Mouse (Mus musculus): Measurements from ENCODE around the gene Rbfox2. TPM values are rescaled to one million over a fixed set of nuclear protein-coding genes. Genes with fewer than 3 reads are reported as not detected.

Gene Rbfox2
- polyA plus RNA-seq, 1 experiment from 2014 or later: 67.8 TPM

DNA sequence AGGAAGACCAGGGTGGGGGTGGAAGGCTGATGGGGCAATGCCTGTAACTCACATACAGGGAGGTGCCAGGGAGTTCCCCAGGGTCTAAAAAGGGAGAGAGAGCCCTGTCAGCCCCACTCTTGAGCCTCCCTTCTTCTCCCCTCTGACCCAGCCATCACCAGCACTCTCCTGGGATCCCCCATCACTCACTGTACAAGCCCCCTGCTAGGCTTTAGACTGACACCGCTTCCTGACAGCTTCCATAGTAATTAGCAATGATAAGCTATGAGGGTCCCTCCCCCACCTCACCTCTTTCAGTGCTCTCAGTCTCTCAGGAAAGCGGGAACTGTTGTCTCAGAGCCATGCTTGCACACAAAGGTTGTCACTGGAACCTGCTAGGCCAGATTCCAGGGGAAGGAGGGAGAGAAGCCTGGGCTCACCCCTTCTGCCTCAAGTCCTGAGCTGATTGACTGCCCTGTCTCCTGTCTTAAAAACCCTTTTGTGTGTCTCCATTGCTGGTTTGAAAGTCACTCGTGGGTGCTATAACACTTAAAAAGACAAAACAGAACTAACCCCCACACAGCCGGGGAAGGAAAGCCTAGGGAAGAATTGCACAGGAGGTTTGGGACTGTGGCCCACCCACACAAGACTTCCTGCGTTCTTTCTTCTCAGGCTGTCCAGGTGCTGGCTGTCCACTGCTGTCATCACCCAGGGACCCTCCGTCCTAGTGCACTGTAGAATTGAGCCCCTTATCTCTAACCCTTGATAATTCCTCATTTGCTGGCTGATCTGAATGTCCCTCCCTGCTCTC lies 250.6 kb downstream of the Rbfox2 start:
- peak; percentile 74; the same call in 1 of the 2 replicates for ATAC-seq (replicated peaks; ENCODE audit: low FRiP score, low TSS enrichment, low read depth)

DNA sequence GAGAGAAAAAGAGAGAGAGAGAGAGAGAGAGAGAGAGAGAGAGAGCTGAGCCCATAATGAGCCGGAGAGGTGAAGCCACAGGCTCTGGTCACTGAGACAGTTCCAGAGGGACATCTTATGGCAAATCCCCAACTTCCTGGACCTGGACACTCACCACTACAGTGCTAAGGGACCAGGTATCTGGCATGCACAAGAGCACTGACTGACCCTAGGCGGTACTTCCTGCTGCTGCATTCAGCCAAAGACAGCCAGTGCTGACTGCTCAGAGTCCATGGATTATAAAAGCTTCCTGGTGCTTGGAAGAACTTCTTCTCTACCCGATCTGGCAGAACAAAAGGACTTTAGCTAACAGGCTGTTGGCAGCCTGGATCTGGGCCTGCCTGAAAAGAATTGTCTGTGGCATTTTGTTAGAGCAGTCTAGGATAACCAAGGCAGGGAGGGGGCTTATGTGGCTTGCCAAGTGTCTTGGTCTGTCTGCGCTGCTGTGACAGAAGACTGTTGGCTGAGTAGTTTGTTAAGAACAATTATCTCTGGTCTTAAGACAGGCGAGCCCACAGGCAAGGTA lies 252.1 kb downstream of the Rbfox2 start:
- Histone ChIP-seq H3K4me2 (ENCODE audit: low read length) (no peak overlapping the region), H3K9me3 (ENCODE audit: control insufficient read depth, low read length) (no peaks in the 10 kb centered on the region), H3K4me1 (replicated peaks; ENCODE audit: control insufficient read depth, insufficient read depth, low read length) (peaks cover 7% of the 10 kb centered on the region; the same call in 1 of the 2 replicates), H3K4me3 (ENCODE audit: low read depth, low read length) (no peak overlapping the region), H3K36me3 (ENCODE audit: control insufficient read depth, insufficient read depth, low read length) (no peaks in the 10 kb centered on the region), H3K27me3 (replicated peaks; ENCODE audit: control insufficient read depth, insufficient read depth, low read length) (no peaks in the 10 kb centered on the region), H3K9ac (ENCODE audit: low read length) (no peak overlapping the region), H3K27ac (ENCODE audit: low read depth) (no peak overlapping the region)
- DNase-seq (ENCODE audit: low spot score) (no peak), ATAC-seq (replicated peaks; ENCODE audit: low FRiP score, low TSS enrichment, low read depth) (no peak)
- 64% methylated on average over 5 of the region's 5 CpGs for WGBS

More for the DNA sequence above, 250.6 kb downstream of the Rbfox2 start:
- no peak overlapping the region for H3K9ac ChIP-seq (ENCODE audit: low read length)
- peaks cover 7% of the 10 kb centered on the region; the same call in 1 of the 2 replicates for H3K4me1 ChIP-seq (replicated peaks; ENCODE audit: control insufficient read depth, insufficient read depth, low read length)
- H3K27ac ChIP-seq (ENCODE audit: low read depth): peak overlapping the region; percentile 51; the same call in 1 of the 2 replicates
- H3K27me3 ChIP-seq (replicated peaks; ENCODE audit: control insufficient read depth, insufficient read depth, low read length): no peaks in the 10 kb centered on the region
- WGBS: 30% methylated on average over 6 of the region's 6 CpGs
- no peak overlapping the region for H3K4me2 ChIP-seq (ENCODE audit: low read length)
- H3K9me3 ChIP-seq (ENCODE audit: control insufficient read depth, low read length): no peaks in the 10 kb centered on the region
- no peak for DNase-seq (ENCODE audit: low spot score)
- H3K36me3 ChIP-seq (ENCODE audit: control insufficient read depth, insufficient read depth, low read length): no peaks in the 10 kb centered on the region
- H3K4me3 ChIP-seq (ENCODE audit: low read depth, low read length): no peak overlapping the region

DNA sequence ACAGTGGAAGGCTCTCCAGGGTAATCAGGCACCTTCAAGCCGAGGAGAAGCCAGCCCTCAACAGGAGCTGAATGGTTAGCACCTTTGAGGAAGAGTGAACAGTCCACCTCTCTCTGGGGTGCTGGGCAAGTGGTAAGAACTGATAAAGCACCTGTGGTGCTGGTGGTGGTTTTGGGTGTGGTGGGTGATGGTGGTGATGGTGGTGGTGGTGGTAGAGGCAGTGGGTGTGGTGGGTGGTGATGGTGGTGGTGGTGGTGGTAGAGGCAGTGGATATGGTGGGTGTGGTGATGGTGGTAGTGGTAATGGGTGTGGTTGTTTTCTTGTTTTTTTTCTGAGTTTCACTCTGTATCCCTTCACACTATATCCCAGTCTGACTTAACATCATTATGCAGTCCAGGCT lies 253.8 kb downstream of the Rbfox2 start:
- ATAC-seq (replicated peaks; ENCODE audit: low FRiP score, low TSS enrichment, low read depth): no peak
- Histone ChIP-seq H3K27me3 (replicated peaks; ENCODE audit: control insufficient read depth, insufficient read depth, low read length) (no peaks in the 10 kb centered on the region), H3K9ac (ENCODE audit: low read length) (no peak overlapping the region), H3K4me2 (ENCODE audit: low read length) (no peak overlapping the region), H3K4me1 (replicated peaks; ENCODE audit: control insufficient read depth, insufficient read depth, low read length) (peaks cover 7% of the 10 kb centered on the region; the same call in 1 of the 2 replicates), H3K9me3 (ENCODE audit: control insufficient read depth, low read length) (no peaks in the 10 kb centered on the region), H3K27ac (ENCODE audit: low read depth) (no peak overlapping the region), H3K4me3 (ENCODE audit: low read depth, low read length) (no peak overlapping the region), H3K36me3 (ENCODE audit: control insufficient read depth, insufficient read depth, low read length) (no peaks in the 10 kb centered on the region)
- DNase-seq (ENCODE audit: low spot score): no peak
- 79% methylated on average over 1 of the region's 1 CpGs for WGBS

DNA sequence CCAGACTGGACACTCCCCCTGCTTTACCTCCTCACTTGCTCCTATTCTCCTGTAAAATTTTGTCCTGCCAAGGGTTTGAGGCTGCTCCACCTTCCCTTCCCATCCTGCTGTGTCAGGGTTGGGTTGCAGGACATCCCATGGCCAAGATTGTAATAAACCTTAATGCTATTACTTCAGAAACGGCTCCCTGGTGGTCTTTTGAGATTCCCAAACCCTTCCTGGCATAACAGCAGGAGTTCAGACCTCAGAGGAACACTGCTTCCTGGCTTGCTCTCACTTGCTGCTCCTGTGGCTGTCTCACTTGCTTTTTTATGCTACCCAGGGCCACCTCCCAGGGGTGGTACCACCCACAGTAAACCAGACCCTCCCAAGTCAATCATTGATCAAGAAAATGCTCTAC lies 254.6 kb downstream of the Rbfox2 start:
- Histone ChIP-seq H3K4me3 (ENCODE audit: low read depth, low read length) (no peak overlapping the region), H3K9me3 (ENCODE audit: control insufficient read depth, low read length) (no peaks in the 10 kb centered on the region), H3K27ac (ENCODE audit: low read depth) (no peak overlapping the region), H3K27me3 (replicated peaks; ENCODE audit: control insufficient read depth, insufficient read depth, low read length) (no peaks in the 10 kb centered on the region), H3K9ac (ENCODE audit: low read length) (no peak overlapping the region), H3K36me3 (ENCODE audit: control insufficient read depth, insufficient read depth, low read length) (no peaks in the 10 kb centered on the region), H3K4me2 (ENCODE audit: low read length) (no peak overlapping the region), H3K4me1 (replicated peaks; ENCODE audit: control insufficient read depth, insufficient read depth, low read length) (peaks cover 7% of the 10 kb centered on the region; the same call in 1 of the 2 replicates)
- DNase-seq (ENCODE audit: low spot score): no peak
- no peak for ATAC-seq (replicated peaks; ENCODE audit: low FRiP score, low TSS enrichment, low read depth)
- 55% methylated on average over 1 of the region's 1 CpGs for WGBS

DNA sequence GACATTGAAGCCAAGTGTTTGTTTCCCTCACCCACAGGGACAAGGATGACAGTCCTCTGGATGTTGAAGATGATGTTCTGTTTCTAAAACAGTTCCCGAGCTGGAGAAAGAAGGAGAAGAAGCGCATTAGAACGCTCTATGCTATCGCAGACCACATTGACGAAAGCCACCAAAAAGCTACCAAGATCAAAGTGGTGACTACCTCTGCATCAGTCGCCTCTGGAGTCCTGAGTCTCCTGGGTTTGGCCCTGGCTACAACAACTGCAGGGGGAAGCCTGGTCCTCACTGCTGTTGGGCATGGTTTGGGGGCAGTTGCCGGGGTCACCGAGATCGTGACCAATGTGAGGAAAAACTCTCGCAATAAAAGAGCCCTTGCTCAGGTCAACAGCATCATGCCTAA lies 256.2 kb downstream of the Rbfox2 start, which contains the start of gene Mb:
TSS of gene Mb (minus strand) at position 101 of the 400 bp plus-strand sequence.
- H3K4me3 ChIP-seq (ENCODE audit: low read depth, low read length): no peak within 1 kb of the TSS
- DNase-seq (ENCODE audit: low spot score): no peak
- no peak within 1 kb of the TSS for H3K4me2 ChIP-seq (ENCODE audit: low read length)
- H3K27ac ChIP-seq (ENCODE audit: low read depth): no peak within 1 kb of the TSS
- H3K27me3 ChIP-seq (replicated peaks; ENCODE audit: control insufficient read depth, insufficient read depth, low read length): no peaks in the 10 kb centered on the region
- peaks cover 4% of the 10 kb centered on the region; the same call in 1 of the 2 replicates for H3K4me1 ChIP-seq (replicated peaks; ENCODE audit: control insufficient read depth, insufficient read depth, low read length)
- H3K9me3 ChIP-seq (ENCODE audit: control insufficient read depth, low read length): no peaks in the 10 kb centered on the region
- 88% methylated on average over 10 of the region's 10 CpGs for WGBS
- no peak within 1 kb of the TSS for H3K9ac ChIP-seq (ENCODE audit: low read length)
- no peaks in the 10 kb centered on the region for H3K36me3 ChIP-seq (ENCODE audit: control insufficient read depth, insufficient read depth, low read length)
- ATAC-seq (replicated peaks; ENCODE audit: low FRiP score, low TSS enrichment, low read depth): no peak

DNA sequence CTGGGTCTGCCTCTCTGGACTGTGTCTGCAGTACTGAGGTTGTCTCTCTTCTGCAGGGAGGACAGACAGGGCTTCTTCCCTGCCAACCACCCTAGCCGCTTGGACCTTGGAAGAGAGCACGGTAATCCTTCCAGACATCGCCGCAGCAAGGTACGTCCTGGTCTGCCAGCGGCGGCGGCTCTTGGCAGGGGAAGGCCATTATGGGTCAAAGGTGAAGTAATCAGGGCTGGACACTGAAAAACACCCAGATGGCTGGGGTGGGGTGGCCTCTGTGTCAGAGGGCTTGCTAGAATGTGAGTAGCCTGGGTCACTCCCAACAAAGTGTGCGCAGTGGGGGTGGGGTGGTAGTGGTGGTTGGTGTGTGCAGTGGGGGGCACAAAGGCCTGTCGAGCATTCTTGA lies 261.2 kb downstream of the Rbfox2 start:
- Histone ChIP-seq H3K36me3 (ENCODE audit: control insufficient read depth, insufficient read depth, low read length) (no peaks in the 10 kb centered on the region), H3K27ac (ENCODE audit: low read depth) (no peak overlapping the region), H3K4me2 (ENCODE audit: low read length) (no peak overlapping the region), H3K4me1 (replicated peaks; ENCODE audit: control insufficient read depth, insufficient read depth, low read length) (no peaks in the 10 kb centered on the region), H3K4me3 (ENCODE audit: low read depth, low read length) (no peak overlapping the region), H3K9ac (ENCODE audit: low read length) (no peak overlapping the region), H3K9me3 (ENCODE audit: control insufficient read depth, low read length) (no peaks in the 10 kb centered on the region), H3K27me3 (replicated peaks; ENCODE audit: control insufficient read depth, insufficient read depth, low read length) (no peaks in the 10 kb centered on the region)
- WGBS: 34% methylated on average over 10 of the region's 10 CpGs
- DNase-seq (ENCODE audit: low spot score) (no peak), ATAC-seq (replicated peaks; ENCODE audit: low FRiP score, low TSS enrichment, low read depth) (0 out of 2 replicates have a peak, but pooled peaks have one; percentile 40)

DNA sequence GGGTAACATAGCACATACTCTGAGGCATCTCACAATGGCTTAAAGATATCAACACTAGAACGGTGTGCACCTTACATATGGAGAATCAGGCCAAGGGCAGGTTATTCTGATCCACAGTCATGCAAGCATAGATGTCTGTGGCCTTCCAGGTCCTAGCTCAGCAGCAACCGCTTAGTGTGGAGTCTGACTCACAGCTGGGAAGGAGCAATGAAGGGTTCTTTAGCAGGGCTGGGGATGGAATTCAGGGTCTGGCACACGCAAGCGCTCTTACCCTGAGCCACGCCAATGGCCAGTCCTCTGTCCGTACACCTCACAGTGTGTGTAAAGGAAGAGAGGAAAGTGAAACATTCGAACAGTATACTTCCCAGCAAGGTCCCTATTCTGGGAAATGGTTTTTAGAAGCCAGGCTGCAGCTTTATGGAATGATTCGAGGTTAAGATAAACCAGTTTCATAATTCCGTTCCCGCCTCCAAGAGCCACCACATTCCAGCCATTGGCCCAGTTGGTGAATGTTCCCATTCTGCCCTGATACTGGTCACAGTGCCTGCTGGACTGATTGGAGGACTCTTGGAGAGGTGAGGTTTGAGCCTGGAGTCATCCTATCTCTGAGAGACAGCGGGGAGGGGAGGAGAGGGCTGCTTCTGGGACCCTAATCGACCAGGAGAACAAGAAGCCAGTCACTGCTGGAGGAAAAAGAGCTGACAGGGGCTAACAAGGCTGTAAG lies 262.0 kb downstream of the Rbfox2 start, which contains the start of gene Apol6:
TSS of gene Apol6 (plus strand) at position 133 of the 724 bp plus-strand sequence.
- Histone ChIP-seq H3K27me3 (replicated peaks; ENCODE audit: control insufficient read depth, insufficient read depth, low read length) (no peaks in the 10 kb centered on the region), H3K36me3 (ENCODE audit: control insufficient read depth, insufficient read depth, low read length) (no peaks in the 10 kb centered on the region), H3K4me3 (ENCODE audit: low read depth, low read length) (no peak within 1 kb of the TSS), H3K9me3 (ENCODE audit: control insufficient read depth, low read length) (no peaks in the 10 kb centered on the region), H3K4me1 (replicated peaks; ENCODE audit: control insufficient read depth, insufficient read depth, low read length) (0 out of 2 replicates have a peak, but pooled peaks cover under 1% of the 10 kb centered on the region), H3K4me2 (ENCODE audit: low read length) (no peak within 1 kb of the TSS), H3K27ac (ENCODE audit: low read depth) (no peak within 1 kb of the TSS), H3K9ac (ENCODE audit: low read length) (no peak within 1 kb of the TSS)
- WGBS: 80% methylated on average over 12 of the region's 12 CpGs
- DNase-seq (ENCODE audit: low spot score): no peak
- ATAC-seq (replicated peaks; ENCODE audit: low FRiP score, low TSS enrichment, low read depth): no peak

DNA sequence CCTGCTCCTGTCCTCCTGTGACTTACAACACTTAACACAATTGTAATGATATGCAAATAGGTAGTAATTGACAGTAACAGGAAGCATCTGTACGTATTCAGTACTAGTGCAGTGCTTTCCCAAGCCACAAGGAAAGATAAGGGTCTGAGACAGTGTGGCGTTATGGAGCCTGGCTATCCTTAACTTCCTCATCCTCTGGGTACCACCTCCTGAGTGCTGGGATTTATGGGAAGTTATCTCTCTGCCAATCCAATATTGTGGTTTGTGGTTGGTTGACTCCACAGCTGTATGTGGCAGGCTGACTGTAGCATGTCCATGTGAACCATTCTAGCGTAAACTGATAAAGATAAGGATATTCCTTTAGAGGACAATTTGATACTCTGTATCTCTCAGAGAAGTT lies 266.0 kb downstream of the Rbfox2 start:
- Histone ChIP-seq H3K9me3 (ENCODE audit: control insufficient read depth, low read length) (no peaks in the 10 kb centered on the region), H3K4me1 (replicated peaks; ENCODE audit: control insufficient read depth, insufficient read depth, low read length) (peaks cover 35% of the 10 kb centered on the region), H3K9ac (ENCODE audit: low read length) (no peak overlapping the region), H3K4me2 (ENCODE audit: low read length) (no peak overlapping the region), H3K27me3 (replicated peaks; ENCODE audit: control insufficient read depth, insufficient read depth, low read length) (no peaks in the 10 kb centered on the region), H3K36me3 (ENCODE audit: control insufficient read depth, insufficient read depth, low read length) (no peaks in the 10 kb centered on the region), H3K27ac (ENCODE audit: low read depth) (no peak overlapping the region), H3K4me3 (ENCODE audit: low read depth, low read length) (no peak overlapping the region)
- DNase-seq (ENCODE audit: low spot score) (no peak), ATAC-seq (replicated peaks; ENCODE audit: low FRiP score, low TSS enrichment, low read depth) (no peak)
- 77% methylated on average over 3 of the region's 3 CpGs for WGBS
